Mouse (Mus musculus) liver, embryonic 12.5 days (tissue): Measurements from ENCODE around the gene Lin9. TPM values are rescaled to one million over a fixed set of nuclear protein-coding genes. Genes with fewer than 3 reads are reported as not detected.

Experiments
- polyA plus RNA-seq: library from polyadenylated mRNA; unstranded; fragments of >200 nt; fragmentation: Nextera tagmentation; extraction: Ambion mirVana; gene quantifications from 2 replicates; pipeline ENCODE4 v1.2.1, GENCODE M21; 2016

Lin9 gene
- polyA plus RNA-seq, 1 experiment from 2014 or later: 17.5 TPM

Other genes starting within 250 kb of the Lin9 start
- 0.07 and 0.28 TPM in 2 replicates for gene Stum, start 157.6 kb upstream of the Lin9 start, polyA plus RNA-seq
- gene Parp1, start 72.2 kb upstream of the Lin9 start, polyA plus RNA-seq: 111 and 115 TPM in 2 replicates
- 1.0 and 1.1 TPM in 2 replicates for gene Mixl1, start 55.9 kb downstream of the Lin9 start, polyA plus RNA-seq
- 13.9 and 15.6 TPM in 2 replicates for gene Acbd3, start 84.9 kb downstream of the Lin9 start, polyA plus RNA-seq
- 1,997 and 2,057 TPM in 2 replicates for gene H3f3a, start 172.8 kb downstream of the Lin9 start, polyA plus RNA-seq
- 39.2 and 39.4 TPM in 2 replicates for gene Sde2, start 210.0 kb downstream of the Lin9 start, polyA plus RNA-seq